Mouse (Mus musculus) B cell, adult 62 days (primary cell): ENCODE measurements around the gene Bub1b. TPM values are rescaled to one million over a fixed set of nuclear protein-coding genes. Genes with fewer than 3 reads are reported as not detected.

ENCODE experiments used
- total RNA-seq: library from RNA; stranded (reverse); gene quantifications from 4 replicates; pipeline ENCODE4 v1.2.4, GENCODE M21; 2023

Bub1b gene
- total RNA-seq: 2.3 to 4.0 TPM (median 3.4 TPM) in 4 replicates

GRCm38 (mm10) chr2:118597673-118598568, at the start of gene Bub1b:
Gene Bub1b, plus strand, starts transcription at chr2:118598211.

GRCm38 (mm10) chr2:118549507-118550473, 48.2 kb upstream of the Bub1b start, which contains the start of gene Bmf:
Gene Bmf, minus strand, starts transcription at chr2:118549687.

GRCm38 (mm10) chr2:118662902-118663803, 65.1 kb downstream of the Bub1b start, which contains the start of gene Pak6:
Gene Pak6, plus strand, starts transcription at chr2:118663303.

Other genes starting within 250 kb of the Bub1b start
- gene Gpr176, start 224.8 kb upstream of the Bub1b start, total RNA-seq: 0.13 to 0.63 TPM (median 0.27 TPM) in 4 replicates
- gene Eif2ak4, start 209.6 kb upstream of the Bub1b start, total RNA-seq: 51.6 to 56.6 TPM (median 53.6 TPM) in 4 replicates
- gene Srp14, start 118.5 kb upstream of the Bub1b start, total RNA-seq: 99.0 to 112 TPM (median 104 TPM) in 4 replicates
- gene Bmf, start 48.5 kb upstream of the Bub1b start, total RNA-seq: 74.2 to 92.6 TPM (median 83.0 TPM) in 4 replicates
- gene Pak6, start 65.1 kb downstream of the Bub1b start, total RNA-seq: 2.2 to 10.1 TPM (median 4.0 TPM) in 4 replicates
- gene Ankrd63, start 105.8 kb downstream of the Bub1b start, total RNA-seq: 0.46 to 0.88 TPM (median 0.69 TPM) in 4 replicates
- gene Plcb2, start 130.2 kb downstream of the Bub1b start, total RNA-seq: 96.3 to 113 TPM (median 107 TPM) in 4 replicates
- gene Inafm2, start 147.5 kb downstream of the Bub1b start, total RNA-seq: 19.0 to 21.6 TPM (median 20.0 TPM) in 4 replicates
- 0.12 to 0.33 TPM in 2 of 4 replicates, not detected in the others for gene Ccdc9b, start 164.4 kb downstream of the Bub1b start, total RNA-seq
- not detected in 4 replicates for gene Phgr1, start 174.6 kb downstream of the Bub1b start, total RNA-seq
- gene Disp2, start 181.5 kb downstream of the Bub1b start, total RNA-seq: not detected in 4 replicates
- 7.1 to 11.5 TPM (median 8.9 TPM) in 4 replicates for gene Knstrn, start 215.8 kb downstream of the Bub1b start, total RNA-seq